Mouse (Mus musculus) layer of hippocampus, postnatal 36 days (tissue): ENCODE data around the gene Ccnl2. TPM values are rescaled to one million over a fixed set of nuclear protein-coding genes. Genes with fewer than 3 reads are reported as not detected.

Experiments used
- DNase-seq, 2 experiments: peaks; one replicate each; pipeline ENCODE4 v3.0.0; 2022
- total RNA-seq, 2 experiments: library from RNA; stranded (reverse); gene quantifications; 2 replicates each; pipeline ENCODE4 v1.2.3; 2021

The Ccnl2 gene
- total RNA-seq, 2 experiments from 2014 or later: 87.0 to 106 TPM

DNA sequence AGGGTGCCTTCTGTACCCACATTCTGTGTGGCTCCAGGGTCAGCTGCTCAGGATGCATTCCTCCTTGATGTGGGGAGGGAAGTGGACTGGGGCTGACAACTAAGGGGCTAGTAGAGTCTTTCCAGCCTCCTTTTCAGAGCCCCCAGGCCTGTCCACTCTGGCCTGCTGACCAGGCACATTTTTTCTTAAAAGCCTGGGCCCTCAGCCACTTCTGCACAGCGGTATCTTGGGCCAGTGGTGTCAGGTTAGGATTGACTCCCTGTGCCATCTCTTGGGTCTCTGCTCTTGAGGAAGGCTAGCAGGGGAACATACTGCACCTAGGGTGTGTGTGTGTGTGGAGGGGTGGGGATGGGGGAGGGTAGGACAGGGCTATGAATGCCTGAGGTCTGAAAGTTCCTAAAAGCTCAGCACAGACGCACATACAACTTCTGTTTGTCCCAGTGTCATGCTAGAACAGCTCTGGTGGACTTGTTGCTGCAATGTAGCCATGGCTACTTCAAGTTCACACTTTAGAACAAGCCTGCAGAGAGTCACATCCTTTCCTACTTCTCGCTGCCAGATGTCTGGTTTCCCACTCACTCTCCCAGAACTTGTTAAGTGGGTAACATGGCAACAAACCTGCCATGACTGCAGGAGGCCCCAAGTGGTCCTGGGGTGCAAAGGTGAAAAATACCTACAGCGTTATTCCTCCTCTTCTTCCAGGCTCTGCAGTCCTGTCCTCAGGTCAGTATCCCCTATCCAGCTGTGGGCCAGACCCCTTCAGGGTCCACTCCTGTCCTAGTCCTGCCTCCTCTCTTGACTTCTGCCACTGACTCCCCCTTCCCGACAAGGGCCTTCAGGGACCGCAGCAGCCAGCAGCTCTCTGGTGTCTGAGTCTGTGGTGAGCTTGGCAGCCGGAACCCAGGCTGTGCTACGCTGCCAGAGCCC is 28.1 kb downstream of the Ccnl2 start:
- DNase-seq: no peak

DNA sequence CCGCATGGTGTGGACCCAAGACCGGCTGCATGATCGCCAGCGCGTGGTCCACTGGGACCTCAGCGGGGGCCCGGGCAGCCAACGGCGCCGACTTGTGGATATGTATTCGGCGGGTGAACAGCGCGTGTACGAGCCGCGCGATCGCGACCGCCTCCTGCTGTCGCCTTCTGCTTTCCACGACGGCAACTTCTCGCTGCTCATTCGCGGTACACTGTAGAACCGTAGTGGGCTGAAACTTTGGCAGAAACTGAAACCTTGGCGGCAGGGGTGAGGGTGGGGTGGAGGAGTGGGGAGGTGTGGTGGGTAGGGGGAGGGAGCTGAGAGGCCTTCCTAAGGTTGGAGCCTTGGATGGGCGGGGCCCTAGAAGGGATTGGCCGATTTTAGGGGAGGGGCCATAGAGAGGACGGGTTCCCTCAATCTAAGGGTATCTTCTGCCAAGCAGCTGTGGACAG is 28.7 kb downstream of the Ccnl2 start:
- DNase-seq: no peak

- no peak for DNase-seq
These were observed 29.5 kb downstream of the Ccnl2 start for GRCm38 (mm10) chr4:155841651-155842270.

GRCm38 (mm10) chr4:155843231-155843630 is 30.9 kb downstream of the Ccnl2 start:
- DNase-seq: no peak

DNA sequence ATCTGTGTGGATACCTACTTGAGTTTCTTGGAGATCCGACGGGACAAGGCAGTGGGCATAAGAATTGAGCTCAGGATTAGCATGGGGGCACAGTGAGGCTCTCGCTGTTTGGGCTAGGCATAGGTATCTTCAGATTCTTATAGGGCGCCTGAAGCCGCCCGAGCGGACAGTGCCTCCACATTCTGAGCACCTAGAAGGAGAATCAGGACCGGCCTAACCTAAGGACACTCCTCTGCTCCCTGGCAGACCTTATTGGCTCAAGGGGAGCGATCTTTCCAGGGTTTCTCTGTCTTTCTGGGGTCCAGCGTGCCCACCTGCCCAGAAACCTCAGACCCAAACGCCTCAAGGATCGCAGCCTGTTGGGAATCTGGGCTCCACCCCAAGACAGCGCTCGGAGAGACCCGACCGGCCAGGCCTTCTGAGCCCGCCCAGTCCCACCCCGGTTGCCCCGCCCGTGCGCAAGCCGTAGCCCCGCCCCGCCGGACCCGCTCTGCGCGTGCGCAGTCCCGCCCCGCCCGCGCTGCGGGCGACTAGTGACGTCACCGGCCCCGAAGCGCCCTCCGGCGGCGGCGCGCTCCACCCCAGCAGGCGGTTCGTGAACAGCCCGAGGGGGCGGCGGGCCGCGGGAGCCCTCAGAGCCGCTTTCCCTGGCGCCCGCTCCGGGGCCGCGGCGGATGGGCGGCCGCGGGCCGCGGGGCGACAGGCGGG is 34.7 kb downstream of the Ccnl2 start, which contains the start of gene Dvl1:
TSS of gene Dvl1 (plus strand) at position 532 of the 708 bp plus-strand sequence.
- peak; percentile 96 to 97 for DNase-seq

- peak in 1 of 2 experiments; percentile 35 for DNase-seq
These were observed 35.5 kb downstream of the Ccnl2 start for GRCm38 (mm10) chr4:155847591-155848352.

GRCm38 (mm10) chr4:155848434-155849095 is 36.3 kb downstream of the Ccnl2 start:
- no peak for DNase-seq

DNA sequence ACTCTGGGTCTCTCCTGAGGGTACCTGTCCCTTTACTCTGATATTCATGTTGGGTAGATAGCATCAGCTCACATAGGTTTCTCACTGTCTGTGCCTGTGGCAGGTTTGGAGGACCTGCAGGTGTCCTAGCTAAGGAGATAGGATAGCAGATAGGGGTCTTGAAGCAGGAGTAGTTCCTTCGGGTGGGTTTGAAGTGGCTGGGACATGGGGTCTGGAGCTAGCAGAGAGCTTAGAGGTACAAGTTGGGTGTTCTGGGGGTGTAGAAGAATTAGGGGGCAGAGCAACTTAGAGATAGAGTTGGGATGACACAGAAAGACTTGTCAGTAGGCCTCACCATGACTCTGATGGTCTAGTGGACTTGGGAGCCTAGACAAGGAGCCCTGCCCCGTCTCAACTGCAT is 37.1 kb downstream of the Ccnl2 start:
- DNase-seq: no peak

DNA sequence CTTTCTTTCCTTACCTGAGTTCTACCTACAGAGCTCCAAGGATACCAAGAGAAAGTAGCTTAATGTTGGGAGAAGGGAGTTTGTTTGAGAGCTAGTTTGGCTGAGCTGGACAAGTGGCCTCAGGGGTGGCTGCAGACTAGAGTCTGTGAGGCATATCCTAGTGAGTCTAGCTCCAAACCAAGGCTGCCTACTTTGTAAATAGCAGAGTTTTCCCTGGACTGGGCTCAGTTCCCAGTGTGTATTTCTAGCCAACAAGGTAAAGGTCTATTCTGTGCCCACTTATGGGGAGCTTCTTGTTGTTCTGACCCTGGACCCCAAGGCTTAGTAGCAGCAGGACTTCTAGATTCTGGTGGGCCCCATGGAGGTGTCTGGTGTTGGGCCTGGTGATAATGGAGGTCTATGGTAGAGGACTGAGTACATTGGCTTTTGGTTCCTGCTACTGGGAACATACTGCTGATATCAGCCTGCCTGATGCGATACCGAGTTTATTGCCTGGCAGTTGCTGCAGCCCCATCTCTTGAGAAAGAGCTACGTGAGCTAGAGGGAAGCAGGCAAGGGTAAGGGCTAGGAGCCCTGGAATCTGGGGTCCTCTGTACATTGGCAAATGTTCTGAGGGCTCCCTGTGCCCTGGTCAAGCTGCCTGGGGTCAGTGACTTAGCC is 37.6 kb downstream of the Ccnl2 start:
- no peak for DNase-seq

DNA sequence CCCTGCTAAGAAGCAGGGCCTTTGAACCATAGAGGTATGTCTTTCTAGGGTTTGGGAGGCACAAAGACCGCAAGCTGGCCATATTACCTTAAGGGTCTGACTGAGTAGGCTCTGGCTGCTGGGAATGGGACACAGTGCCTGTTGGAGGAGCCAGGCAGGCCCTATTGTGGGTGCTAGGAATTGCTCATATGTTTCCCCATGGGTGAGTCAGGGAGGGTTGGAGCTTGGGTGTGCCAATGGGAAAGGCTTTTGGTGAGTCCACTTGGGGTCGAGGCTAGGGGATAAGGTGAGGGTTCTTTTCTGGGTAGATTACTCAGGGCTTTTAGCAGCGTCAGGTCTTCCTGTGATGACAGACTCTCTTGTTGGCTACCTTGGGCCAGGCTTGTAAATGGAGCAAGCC is 39.1 kb downstream of the Ccnl2 start:
- DNase-seq: no peak

GRCm38 (mm10) chr4:155851951-155852411 is 39.7 kb downstream of the Ccnl2 start:
- no peak for DNase-seq

- no peak for DNase-seq
These were observed 41.1 kb downstream of the Ccnl2 start for GRCm38 (mm10) chr4:155853421-155853820.

DNA sequence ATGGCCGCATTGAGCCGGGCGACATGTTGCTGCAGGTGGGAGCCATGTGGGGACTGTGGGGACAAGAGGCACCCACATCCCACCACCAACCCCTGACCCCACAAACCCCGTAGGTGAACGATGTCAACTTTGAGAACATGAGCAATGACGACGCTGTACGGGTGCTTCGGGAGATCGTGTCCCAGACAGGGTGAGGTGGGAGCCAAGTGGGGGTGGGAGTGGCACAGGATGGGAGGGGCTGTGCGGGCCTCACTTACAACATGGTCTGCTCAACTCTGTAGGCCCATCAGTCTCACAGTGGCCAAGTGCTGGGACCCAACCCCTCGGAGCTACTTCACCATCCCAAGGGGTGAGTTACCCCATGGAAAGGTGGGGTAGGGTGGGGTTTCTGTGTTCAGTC is 42.7 kb downstream of the Ccnl2 start:
- DNase-seq: no peak

DNA sequence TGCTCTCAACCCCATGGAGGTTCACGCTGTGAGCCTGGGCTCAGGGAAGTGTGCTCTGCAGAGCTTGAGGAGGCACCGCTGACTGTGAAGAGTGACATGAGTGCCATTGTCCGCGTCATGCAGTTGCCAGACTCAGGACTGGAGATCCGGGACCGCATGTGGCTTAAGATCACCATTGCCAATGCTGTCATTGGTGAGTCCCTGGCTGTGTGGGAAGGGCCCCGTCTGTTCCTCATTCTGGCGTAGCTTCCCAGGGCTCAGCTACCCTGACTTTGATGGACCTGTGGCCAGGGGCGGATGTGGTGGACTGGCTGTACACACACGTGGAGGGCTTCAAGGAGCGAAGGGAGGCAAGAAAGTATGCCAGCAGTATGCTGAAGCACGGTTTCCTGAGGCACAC is 43.8 kb downstream of the Ccnl2 start:
- no peak for DNase-seq

DNA sequence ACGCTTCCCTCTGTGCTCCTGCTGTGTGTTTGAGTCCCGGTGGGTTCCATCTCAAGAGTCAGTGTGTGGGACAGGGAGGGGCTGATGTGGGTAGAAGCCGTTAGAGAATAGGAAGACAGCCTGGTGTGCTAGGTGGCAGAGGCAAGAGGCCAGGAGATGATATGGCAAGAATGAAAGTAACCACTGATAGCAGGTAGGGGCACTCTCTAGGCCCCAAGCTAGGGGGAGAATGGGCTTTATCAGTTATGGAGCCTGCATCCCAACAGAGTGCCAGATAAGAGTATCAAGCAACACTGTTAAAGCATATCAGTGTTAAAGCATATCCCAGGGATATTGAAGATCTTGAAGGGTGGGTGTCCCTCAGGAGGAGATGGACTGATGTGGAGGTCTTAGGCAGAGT is 44.6 kb downstream of the Ccnl2 start:
- no peak for DNase-seq

- no peak for DNase-seq
These were observed 47.0 kb downstream of the Ccnl2 start for GRCm38 (mm10) chr4:155859318-155859717.

GRCm38 (mm10) chr4:155861787-155862186 is 49.5 kb downstream of the Ccnl2 start:
- no peak for DNase-seq

DNA sequence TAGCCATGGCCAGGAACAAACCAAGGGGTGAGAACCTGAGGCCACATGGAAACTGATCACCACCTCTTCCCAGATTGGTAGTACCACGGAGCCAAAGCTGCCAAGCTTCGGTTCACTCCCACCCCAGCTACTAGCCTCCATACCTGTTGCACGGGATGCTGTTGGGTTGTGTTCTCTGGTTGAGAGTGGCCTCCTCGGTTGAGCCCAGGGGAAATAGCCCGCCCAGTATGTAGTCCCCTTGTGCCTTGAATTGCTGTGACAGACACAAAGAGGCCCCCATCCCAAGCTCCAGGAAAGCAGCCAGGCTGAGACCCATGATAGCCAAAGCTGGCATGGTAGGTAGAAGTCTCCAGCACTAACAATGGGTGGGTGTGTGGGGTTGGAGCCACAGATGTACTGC is 50.7 kb downstream of the Ccnl2 start, which contains the start of gene Tas1r3:
TSS of gene Tas1r3 (minus strand) at position 362 of the 400 bp plus-strand sequence.
- DNase-seq: no peak

- no peak for DNase-seq
These were observed 56.5 kb downstream of the Ccnl2 start for GRCm38 (mm10) chr4:155868614-155869298.
